Mouse (Mus musculus): ENCODE measurements around the gene Fam131b. TPM values are rescaled to one million over a fixed set of nuclear protein-coding genes. Genes with fewer than 3 reads are reported as not detected.

Fam131b gene
- total RNA-seq, 2 experiments from 2014 or later = 0.33 to 0.45 TPM

DNA sequence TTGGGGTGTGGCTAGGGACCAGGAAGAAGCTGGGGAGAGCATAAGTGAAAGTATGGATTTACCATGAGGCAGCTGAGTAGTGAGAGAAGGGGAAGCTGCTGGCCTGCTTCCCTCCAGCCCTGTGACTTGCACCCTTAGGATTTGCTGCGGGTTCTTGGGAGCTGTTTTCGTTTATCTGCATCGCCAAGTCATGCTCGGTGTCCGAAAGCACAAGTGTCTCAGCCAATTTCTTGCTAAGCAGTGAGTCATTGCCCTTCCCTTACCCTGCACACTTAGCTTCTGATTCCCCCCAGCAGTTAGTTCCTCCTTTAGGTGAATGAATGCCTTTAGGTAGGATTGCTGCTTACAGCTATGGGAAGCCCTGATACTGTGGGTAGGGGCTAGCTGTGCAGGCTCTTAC, 25.1 kb downstream of the Fam131b start:
- no peak for DNase-seq
- no peak overlapping the region for H3K4me3 ChIP-seq
- TF ChIP-seq CTCF (IDR thresholded peaks at IDR 0.05) = no peak
- intact Hi-C loops (cut with DNase I) = no loop called here
- no peak overlapping the region for H3K27ac ChIP-seq

DNA sequence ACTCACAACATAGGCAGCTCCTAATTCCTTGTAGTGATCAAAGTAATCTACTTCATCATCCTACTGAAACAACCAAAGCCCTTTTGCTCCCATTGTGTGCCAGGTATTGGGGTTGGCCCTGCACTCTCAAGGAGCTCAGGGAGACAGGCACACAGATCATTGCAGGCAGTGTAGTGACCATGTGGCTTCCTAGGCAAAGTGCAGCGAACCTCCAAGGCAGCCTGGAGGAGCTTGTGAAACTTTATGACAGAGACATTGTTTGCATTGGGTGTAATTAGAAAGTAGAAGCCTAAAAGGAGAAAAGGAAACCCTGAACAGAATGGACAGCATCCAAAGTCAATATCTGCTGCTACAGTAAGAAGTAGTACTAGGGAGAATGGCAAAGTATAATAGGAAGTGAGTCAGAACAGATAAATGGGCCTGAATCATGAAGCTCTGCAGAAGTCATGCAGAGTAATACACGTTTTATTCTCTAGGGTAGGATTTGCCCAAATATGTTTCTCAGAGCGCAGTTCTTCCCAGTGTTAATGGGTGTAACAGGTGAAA, 28.8 kb downstream of the Fam131b start:
- intact Hi-C loops (cut with DNase I) = no loop called here
- no peak for DNase-seq
- Histone ChIP-seq H3K27ac (no peak overlapping the region), H3K4me3 (no peak overlapping the region)
- no peak for TF ChIP-seq CTCF (IDR thresholded peaks at IDR 0.05)

GRCm38 (mm10) chr6:42293327-42293726, 31.1 kb downstream of the Fam131b start:
- no peak overlapping the region for H3K4me3 ChIP-seq
- intact Hi-C loops (cut with DNase I) = no loop called here
- no peak for TF ChIP-seq CTCF (IDR thresholded peaks at IDR 0.05)
- no peak for DNase-seq
- H3K27ac ChIP-seq = no peak overlapping the region

- Histone ChIP-seq H3K27ac (peak overlapping the region; percentile 97), H3K4me3 (peak overlapping the region; percentile 84)
- DNase-seq = no peak
- intact Hi-C loops (cut with DNase I) = loop anchor here (2.0 kb wide), 1 partner anchor 19 kb away; no protein-coding TSS in a partner anchor
- TF ChIP-seq CTCF (IDR thresholded peaks at IDR 0.05) = no peak
These were observed 36.9 kb downstream of the Fam131b start for GRCm38 (mm10) chr6:42287562-42287961.

DNA sequence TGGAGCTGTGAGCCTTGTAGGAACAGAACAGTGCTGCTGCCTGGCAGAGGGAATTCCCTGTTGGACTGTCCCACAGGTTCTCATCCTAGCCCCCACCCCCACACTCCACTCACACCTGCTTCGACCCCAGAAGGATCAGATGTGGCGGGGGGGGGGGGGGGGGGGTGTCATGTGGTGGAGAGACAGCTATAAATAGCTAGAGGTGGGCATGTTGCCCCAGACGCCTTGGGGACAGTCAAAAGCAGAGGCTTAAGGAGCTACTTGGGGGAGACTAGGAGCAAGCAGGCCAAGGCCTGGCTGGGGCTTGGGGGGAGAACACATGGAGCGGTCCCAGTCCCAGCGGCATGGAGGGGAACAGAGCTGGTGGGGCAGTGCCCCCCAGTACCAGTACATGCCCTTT, 38.0 kb downstream of the Fam131b start, which contains the start of gene Clcn1:
Gene Clcn1 (plus strand): TSS at position 238 of the 400 bp plus-strand sequence.
- H3K4me3 ChIP-seq = peak within 1 kb of the TSS; percentile 84
- H3K27ac ChIP-seq = peak within 1 kb of the TSS; percentile 97
- no peak for TF ChIP-seq CTCF (IDR thresholded peaks at IDR 0.05)
- intact Hi-C loops (cut with DNase I) = loop anchor here (2.0 kb wide), 1 partner anchor 18 kb away; no protein-coding TSS in a partner anchor
- DNase-seq = peak; percentile 87

- intact Hi-C loops (cut with DNase I) = no loop called here
- Histone ChIP-seq H3K27ac (peak overlapping the region; percentile 92), H3K4me3 (peak overlapping the region; percentile 57)
- TF ChIP-seq CTCF (IDR thresholded peaks at IDR 0.05) = peak; percentile 8; the same call in 1 of the 2 replicates
- DNase-seq = peak; percentile 71
These were observed 41.4 kb downstream of the Fam131b start for GRCm38 (mm10) chr6:42282865-42283528.

DNA sequence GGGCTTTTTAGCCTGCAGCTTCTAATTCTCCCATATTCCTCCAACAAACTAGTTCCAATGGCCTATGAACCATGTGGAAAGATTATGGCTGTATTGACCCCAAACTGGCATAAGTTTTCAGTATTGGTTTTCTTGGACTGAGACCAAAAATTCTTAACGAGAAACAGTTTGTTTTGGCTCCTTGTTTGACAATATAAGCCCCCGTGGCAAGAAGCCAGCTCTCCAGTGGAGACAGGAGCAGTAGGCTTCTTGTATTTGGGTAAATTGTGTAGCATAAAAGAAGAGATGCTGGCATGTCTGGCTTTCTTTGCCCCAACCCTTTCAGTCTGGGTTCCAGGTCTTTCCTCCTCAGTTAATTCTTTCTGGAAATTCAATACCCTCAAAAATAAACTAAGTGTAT, 48.3 kb downstream of the Fam131b start:
- peak overlapping the region; percentile 24; the same call in 1 of the 2 replicates for H3K27ac ChIP-seq
- intact Hi-C loops (cut with DNase I) = no loop called here
- no peak overlapping the region for H3K4me3 ChIP-seq
- DNase-seq = no peak
- TF ChIP-seq CTCF (IDR thresholded peaks at IDR 0.05) = no peak

DNA sequence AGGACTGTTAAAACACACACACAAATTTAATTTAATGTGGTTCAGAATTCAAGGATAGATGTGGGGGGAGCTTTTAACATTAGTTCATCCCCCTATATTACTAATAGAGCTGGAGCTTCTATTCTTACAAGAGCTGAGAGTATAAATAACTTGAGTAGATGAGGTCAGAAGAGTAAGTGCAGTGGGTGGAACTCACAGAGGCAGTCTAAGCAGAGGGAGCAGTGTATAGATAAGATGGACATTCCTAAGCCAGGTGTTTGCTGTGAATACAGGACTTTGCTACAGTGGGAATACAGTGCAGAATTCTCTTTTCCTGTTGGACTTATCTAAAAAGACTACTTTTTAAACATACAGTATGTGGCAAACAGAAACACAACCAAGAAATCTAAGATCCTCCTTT, 53.6 kb downstream of the Fam131b start:
- no peak for TF ChIP-seq CTCF (IDR thresholded peaks at IDR 0.05)
- intact Hi-C loops (cut with DNase I) = no loop called here
- Histone ChIP-seq H3K27ac (peak overlapping the region; percentile 82), H3K4me3 (no peak overlapping the region)
- no peak for DNase-seq

DNA sequence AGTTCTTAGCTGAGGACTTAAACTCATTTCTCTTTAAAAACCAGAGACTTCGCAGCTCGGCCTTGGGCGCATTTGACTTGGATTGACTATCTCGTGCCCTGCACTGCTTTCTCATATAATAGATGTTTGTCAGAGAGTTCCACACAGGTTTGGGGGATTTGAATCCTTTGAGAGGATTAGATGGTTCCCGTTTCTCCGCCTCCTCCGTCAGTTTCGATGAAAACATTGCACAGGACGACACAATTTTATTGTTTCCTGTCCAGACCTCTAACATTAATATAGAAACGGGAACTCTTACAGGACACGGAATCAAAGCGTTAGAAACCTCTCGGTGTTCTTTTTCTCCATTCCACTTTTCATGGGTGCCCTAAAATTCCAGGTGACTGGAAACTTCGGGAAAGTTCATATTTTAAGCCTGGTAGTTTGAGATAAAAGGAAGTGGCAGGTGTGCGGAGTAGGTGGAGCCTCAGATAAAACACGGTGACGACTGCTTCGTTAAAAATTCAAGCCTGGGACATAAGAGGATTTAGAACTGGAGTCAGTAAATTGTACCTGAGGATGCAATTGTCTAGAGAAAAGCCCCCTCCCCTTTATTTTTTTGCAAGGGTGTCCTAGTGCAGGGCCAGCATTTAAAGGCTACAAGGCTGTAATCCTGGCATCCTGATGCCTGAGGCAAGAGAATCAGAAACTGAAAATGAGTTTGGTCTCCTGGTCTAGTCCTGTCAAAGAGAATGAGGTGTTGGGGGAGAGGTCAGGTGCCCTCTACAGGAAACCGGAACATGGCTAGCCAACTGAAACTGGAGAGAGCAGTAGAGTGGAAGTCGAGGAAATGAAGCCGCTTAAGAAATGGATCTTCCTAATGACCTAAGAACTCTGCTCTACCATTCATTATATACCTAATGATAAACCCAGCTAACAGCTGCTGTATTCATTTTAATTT, 58.8 kb downstream of the Fam131b start:
- intact Hi-C loops (cut with DNase I) = loop anchor here (10.0 kb wide), 1 partner anchor 379 kb away; the partner anchor contains the start of gene Tcaf2
- H3K27ac ChIP-seq = peak overlapping the region; percentile 97
- peak overlapping the region; percentile 77 for H3K4me3 ChIP-seq
- DNase-seq = no peak
- no peak for TF ChIP-seq CTCF (IDR thresholded peaks at IDR 0.05)

Other genes starting within 250 kb of the Fam131b start
- gene Tas2r139, start 183.7 kb downstream of the Fam131b start, total RNA-seq (2021) = not detected
- gene Tas2r144, start 109.3 kb downstream of the Fam131b start, total RNA-seq (2021) = not detected
- 10 to 100 TPM; 36.9 to 64.3 TPM for gene Gstk1, start 78.7 kb downstream of the Fam131b start, total RNA-seq (2021)
- under 1 TPM in 1 of 2 experiments, not detected in 1; 0.33 TPM for gene Tmem139, start 62.7 kb downstream of the Fam131b start, total RNA-seq (2021)
- gene Casp2, start 59.7 kb downstream of the Fam131b start, total RNA-seq (2021) = 1 to 10 TPM; 5.0 to 6.1 TPM
- 100 to 1,000 TPM; 126 to 170 TPM for gene Clcn1, start 38.0 kb downstream of the Fam131b start, total RNA-seq (2021)
- 10 to 100 TPM; 19.7 to 24.7 TPM for gene Zyx, start 25.0 kb upstream of the Fam131b start, total RNA-seq (2021)
- gene Epha1, start 48.6 kb upstream of the Fam131b start, total RNA-seq (2021) = under 1 TPM in 1 of 2 experiments, not detected in 1; 0.10 TPM
- gene Tas2r143, start 75.6 kb upstream of the Fam131b start, total RNA-seq (2021) = not detected
- not detected for gene Tas2r135, start 80.8 kb upstream of the Fam131b start, total RNA-seq (2021)
- gene Tas2r126, start 109.9 kb upstream of the Fam131b start, total RNA-seq (2021) = under 1 TPM in 1 of 2 experiments, not detected in 1; 0.28 TPM
- gene Olfr458, start 140.6 kb upstream of the Fam131b start, total RNA-seq (2021) = not detected
- gene Olfr457, start 151.7 kb upstream of the Fam131b start, total RNA-seq (2021) = not detected
- gene Olfr456, start 162.6 kb upstream of the Fam131b start, total RNA-seq (2021) = not detected
- gene Olfr455, start 222.9 kb upstream of the Fam131b start, total RNA-seq (2021) = not detected

Data from gastrocnemius, adult 2 months (tissue).